Mouse (Mus musculus) midbrain, embryonic 14.5 days (tissue): ENCODE results near the gene Olfr190. TPM values are rescaled to one million over a fixed set of nuclear protein-coding genes. Genes with fewer than 3 reads are reported as not detected.
"Not testable (repeated sequence)": the region's sequence is repeated elsewhere in the genome, so short reads cannot be mapped to it uniquely, and the experiment has no call there.

Experiments
- ATAC-seq: fragments of 200-750 bp; cut with Nextera tagmentation; 2 replicates; pipeline ENCODE4 v1.8.0; 2017; ENCODE audit warnings: moderate number of reproducible peaks, moderate library complexity; ENCODE audit not compliant: low FRiP score, low TSS enrichment
- DNase-seq: peaks from one replicate; pipeline ENCODE4 v3.0.0-alpha.2; 2015
- H3K27ac ChIP-seq: fragments of 300-500 bp; sonication (generic); replicated peaks from 2 replicates; pipeline ENCODE4 v1.5.1; 2014; ENCODE audit warnings: mild to moderate bottlenecking, low read depth, low read length, moderate library complexity
- H3K27me3 ChIP-seq: fragments of 300-500 bp; sonication (generic); 2 replicates; pipeline ENCODE4 v1.6.1; 2014; ENCODE audit warnings: low read length, control low read depth, mixed read lengths; ENCODE audit not compliant: control insufficient read depth, insufficient read depth
- H3K36me3 ChIP-seq: fragments of 300-500 bp; sonication (generic); 2 replicates; pipeline ENCODE4 v1.6.1; 2014; ENCODE audit warnings: low read length, control low read depth; ENCODE audit not compliant: control insufficient read depth, insufficient read depth
- H3K4me1 ChIP-seq: fragments of 300-500 bp; sonication (generic); 2 replicates; pipeline ENCODE4 v1.6.1; 2014; ENCODE audit warnings: mild to moderate bottlenecking, antibody characterized with exemption, low read length, control low read depth; ENCODE audit not compliant: control insufficient read depth, insufficient read depth
- H3K4me2 ChIP-seq: fragments of 300-500 bp; sonication (generic); 2 replicates; pipeline ENCODE4 v1.6.1; 2014; ENCODE audit warnings: mild to moderate bottlenecking, low read length, moderate library complexity
- H3K4me3 ChIP-seq: fragments of 300-500 bp; sonication (generic); replicated peaks from 2 replicates; pipeline ENCODE4 v1.5.1; 2014; ENCODE audit warnings: low read depth, low read length
- H3K9ac ChIP-seq: fragments of 300-500 bp; sonication (generic); replicated peaks from 2 replicates; pipeline ENCODE4 v1.6.1; 2014; ENCODE audit warnings: mild to moderate bottlenecking, low read length, moderate library complexity
- H3K9me3 ChIP-seq: fragments of 300-500 bp; sonication (generic); 2 replicates; pipeline ENCODE4 v1.6.1; 2016; ENCODE audit warnings: low read length, control low read depth, mixed read lengths; ENCODE audit not compliant: control insufficient read depth
- WGBS: fragments of 180-500 bp; shearing (Covaris S2); extraction: QIAGEN DNeasy Blood & Tissue Kit; methylation state at CpG from one replicate; pipeline ENCODE4 v1.1.7; 2014; 5-methylcytosine and 5-hydroxymethylcytosine counted together
- polyA plus RNA-seq: library from polyadenylated mRNA; unstranded; fragments of >200 nt; fragmentation: Nextera tagmentation; extraction: Ambion mirVana; gene quantifications from 2 replicates; pipeline ENCODE4 v1.2.1, GENCODE M21; 2014

Olfr190 gene
- polyA plus RNA-seq, 1 experiment from 2014 or later = not detected

- not testable (repeated sequence) for H3K27ac ChIP-seq, H3K36me3 ChIP-seq, H3K4me3 ChIP-seq, H3K4me2 ChIP-seq, H3K9ac ChIP-seq, ATAC-seq, H3K27me3 ChIP-seq, H3K4me1 ChIP-seq, DNase-seq, H3K9me3 ChIP-seq
- 74% methylated on average over 3 of the region's 3 CpGs for WGBS
Measured at GRCm38 (mm10) chr16:59062411-59062810, 15.4 kb downstream of the Olfr190 start.

- DNase-seq, H3K4me2 ChIP-seq, H3K4me1 ChIP-seq, ATAC-seq, H3K9ac ChIP-seq, H3K9me3 ChIP-seq, H3K4me3 ChIP-seq, H3K27ac ChIP-seq, H3K27me3 ChIP-seq, H3K36me3 ChIP-seq: not testable (repeated sequence)
- WGBS = 96% methylated on average over 2 of the region's 2 CpGs
Measured at GRCm38 (mm10) chr16:59049286-59049685, 28.5 kb downstream of the Olfr190 start.

- DNase-seq = no peak
- no peaks in the 10 kb centered on the region for H3K4me1 ChIP-seq
- 86% methylated on average over 1 of the region's 1 CpGs for WGBS
- H3K36me3 ChIP-seq = no peaks in the 10 kb centered on the region
- no peaks in the 10 kb centered on the region for H3K9me3 ChIP-seq
- no peak for ATAC-seq
- no peak overlapping the region for H3K4me2 ChIP-seq
- H3K9ac ChIP-seq = no peak overlapping the region
- no peak overlapping the region for H3K27ac ChIP-seq
- H3K27me3 ChIP-seq = no peaks in the 10 kb centered on the region
- no peak overlapping the region for H3K4me3 ChIP-seq
Measured at GRCm38 (mm10) chr16:59048860-59049259, 28.9 kb downstream of the Olfr190 start.

GRCm38 (mm10) chr16:59047579-59047978 lies 30.2 kb downstream of the Olfr190 start:
- H3K4me3 ChIP-seq = no peak overlapping the region
- no peak for DNase-seq
- no peak for ATAC-seq
- WGBS = 65% methylated on average over 4 of the region's 4 CpGs
- no peaks in the 10 kb centered on the region for H3K4me1 ChIP-seq
- no peak overlapping the region for H3K4me2 ChIP-seq
- no peaks in the 10 kb centered on the region for H3K9me3 ChIP-seq
- no peak overlapping the region for H3K9ac ChIP-seq
- H3K36me3 ChIP-seq = no peaks in the 10 kb centered on the region
- no peaks in the 10 kb centered on the region for H3K27me3 ChIP-seq
- no peak overlapping the region for H3K27ac ChIP-seq

- H3K36me3 ChIP-seq = no peaks in the 10 kb centered on the region
- ATAC-seq = no peak
- 85% methylated on average over 3 of the region's 3 CpGs for WGBS
Measured at GRCm38 (mm10) chr16:59045835-59046234, 32.0 kb downstream of the Olfr190 start.

GRCm38 (mm10) chr16:59039710-59040109 lies 38.1 kb downstream of the Olfr190 start, which contains the start of gene Olfr187:
Gene Olfr187 (minus strand): TSS chr16:59039767.
- ATAC-seq (no peak), DNase-seq (no peak)
- Histone ChIP-seq H3K4me2 (no peak within 1 kb of the TSS), H3K27ac (no peak within 1 kb of the TSS), H3K4me1 (no peaks in the 10 kb centered on the region), H3K4me3 (no peak within 1 kb of the TSS), H3K36me3 (no peaks in the 10 kb centered on the region), H3K27me3 (no peaks in the 10 kb centered on the region), H3K9ac (no peak within 1 kb of the TSS), H3K9me3 (no peaks in the 10 kb centered on the region)
- 95% methylated on average over 7 of the region's 7 CpGs for WGBS

More at GRCm38 (mm10) chr16:59045835-59046234, 32.0 kb downstream of the Olfr190 start:
- Histone ChIP-seq H3K4me2 (no peak overlapping the region), H3K9me3 (no peaks in the 10 kb centered on the region), H3K27ac (no peak overlapping the region), H3K9ac (no peak overlapping the region), H3K27me3 (no peaks in the 10 kb centered on the region), H3K4me3 (no peak overlapping the region), H3K4me1 (no peaks in the 10 kb centered on the region)
- DNase-seq = no peak

GRCm38 (mm10) chr16:59030191-59030590 lies 47.6 kb downstream of the Olfr190 start, which contains the start of gene Olfr186:
Gene Olfr186 (minus strand): TSS chr16:59030291.
- ATAC-seq (no peak), DNase-seq (no peak)
- H3K27ac ChIP-seq = no peak within 1 kb of the TSS
- no peaks in the 10 kb centered on the region for H3K27me3 ChIP-seq
- no peaks in the 10 kb centered on the region for H3K36me3 ChIP-seq
- H3K4me1 ChIP-seq = no peaks in the 10 kb centered on the region
- no peaks in the 10 kb centered on the region for H3K9me3 ChIP-seq
- no peak within 1 kb of the TSS for H3K4me2 ChIP-seq
- H3K9ac ChIP-seq = no peak within 1 kb of the TSS
- H3K4me3 ChIP-seq = no peak within 1 kb of the TSS
- 94% methylated on average over 4 of the region's 4 CpGs for WGBS

Other genes starting within 250 kb of the Olfr190 start
- gene Olfr177, start 203.2 kb downstream of the Olfr190 start, polyA plus RNA-seq = not detected in 2 replicates
- not detected in 2 replicates for gene Olfr178, start 185.9 kb downstream of the Olfr190 start, polyA plus RNA-seq
- gene Olfr181, start 149.2 kb downstream of the Olfr190 start, polyA plus RNA-seq = not detected in 2 replicates
- gene Olfr180, start 148.6 kb downstream of the Olfr190 start, polyA plus RNA-seq = not detected in 2 replicates
- not detected in 2 replicates for gene Olfr183, start 82.6 kb downstream of the Olfr190 start, polyA plus RNA-seq
- gene Olfr186, start 47.7 kb downstream of the Olfr190 start, polyA plus RNA-seq = not detected in 2 replicates
- gene Olfr187, start 38.2 kb downstream of the Olfr190 start, polyA plus RNA-seq = not detected in 2 replicates
- not detected in 2 replicates for gene Olfr191, start 11.8 kb upstream of the Olfr190 start, polyA plus RNA-seq
- gene Olfr193, start 33.9 kb upstream of the Olfr190 start, polyA plus RNA-seq = not detected in 2 replicates
- gene Olfr194, start 43.1 kb upstream of the Olfr190 start, polyA plus RNA-seq = not detected in 2 replicates
- gene Olfr195, start 69.0 kb upstream of the Olfr190 start, polyA plus RNA-seq = not detected in 2 replicates
- not detected in 2 replicates for gene Olfr196, start 92.4 kb upstream of the Olfr190 start, polyA plus RNA-seq
- gene Olfr198, start 125.5 kb upstream of the Olfr190 start, polyA plus RNA-seq = not detected in 2 replicates
- not detected in 2 replicates for gene Olfr199, start 141.8 kb upstream of the Olfr190 start, polyA plus RNA-seq
- gene Olfr201, start 194.6 kb upstream of the Olfr190 start, polyA plus RNA-seq = not detected in 2 replicates
- not detected in 2 replicates for gene Olfr202, start 208.8 kb upstream of the Olfr190 start, polyA plus RNA-seq
- not detected in 2 replicates for gene Olfr203, start 220.9 kb upstream of the Olfr190 start, polyA plus RNA-seq
- not detected in 2 replicates for gene Olfr204, start 240.2 kb upstream of the Olfr190 start, polyA plus RNA-seq